Mouse (Mus musculus) forebrain, embryonic 15.5 days (tissue): Measurements from ENCODE around the gene Mars2. TPM values are rescaled to one million over a fixed set of nuclear protein-coding genes. Genes with fewer than 3 reads are reported as not detected.

Experiments used
- ATAC-seq: fragments of 200-750 bp; cut with Nextera tagmentation; replicated peaks from 2 replicates; pipeline ENCODE4 v1.8.0; 2017; ENCODE audit warnings: mild to moderate bottlenecking, moderate TSS enrichment, moderate library complexity
- H3K27ac ChIP-seq: fragments of 300-500 bp; sonication (generic); replicated peaks from 2 replicates; pipeline ENCODE4 v1.5.1; 2015; ENCODE audit warnings: mild to moderate bottlenecking, inconsistent platforms
- H3K27me3 ChIP-seq: fragments of 300-500 bp; sonication (generic); 2 replicates; pipeline ENCODE4 v1.6.1; 2015; ENCODE audit warnings: inconsistent platforms
- H3K36me3 ChIP-seq: fragments of 300-500 bp; sonication (generic); 2 replicates; pipeline ENCODE4 v1.6.1; 2015; ENCODE audit warnings: mild to moderate bottlenecking, inconsistent platforms
- H3K4me1 ChIP-seq: fragments of 300-500 bp; sonication (generic); 2 replicates; pipeline ENCODE4 v1.6.1; 2015; ENCODE audit warnings: inconsistent platforms
- H3K4me2 ChIP-seq: fragments of 300-500 bp; sonication (generic); replicated peaks from 2 replicates; pipeline ENCODE4 v1.6.1; 2015; ENCODE audit warnings: mild to moderate bottlenecking, inconsistent platforms
- H3K4me3 ChIP-seq: fragments of 300-500 bp; sonication (generic); 2 replicates; pipeline ENCODE4 v1.5.1; 2015; ENCODE audit warnings: mild to moderate bottlenecking, inconsistent platforms
- H3K9ac ChIP-seq: fragments of 300-500 bp; sonication (generic); replicated peaks from 2 replicates; pipeline ENCODE4 v1.6.1; 2015; ENCODE audit warnings: mild to moderate bottlenecking, inconsistent platforms
- H3K9me3 ChIP-seq: fragments of 300-500 bp; sonication (generic); 2 replicates; pipeline ENCODE4 v1.6.1; 2016; ENCODE audit warnings: inconsistent platforms
- WGBS: fragments of 180-500 bp; shearing (Covaris S2); methylation state at CpG from one replicate; pipeline ENCODE4 v1.1.7; 2015; ENCODE audit warnings: mixed read lengths; 5-methylcytosine and 5-hydroxymethylcytosine counted together
- polyA plus RNA-seq: library from polyadenylated mRNA; unstranded; fragments of >200 nt; fragmentation: Nextera tagmentation; extraction: Ambion mirVana; gene quantifications from 2 replicates; pipeline ENCODE4 v1.2.1, GENCODE M21; 2015

The Mars2 gene
- polyA plus RNA-seq: 4.3 and 4.4 TPM in 2 replicates

DNA sequence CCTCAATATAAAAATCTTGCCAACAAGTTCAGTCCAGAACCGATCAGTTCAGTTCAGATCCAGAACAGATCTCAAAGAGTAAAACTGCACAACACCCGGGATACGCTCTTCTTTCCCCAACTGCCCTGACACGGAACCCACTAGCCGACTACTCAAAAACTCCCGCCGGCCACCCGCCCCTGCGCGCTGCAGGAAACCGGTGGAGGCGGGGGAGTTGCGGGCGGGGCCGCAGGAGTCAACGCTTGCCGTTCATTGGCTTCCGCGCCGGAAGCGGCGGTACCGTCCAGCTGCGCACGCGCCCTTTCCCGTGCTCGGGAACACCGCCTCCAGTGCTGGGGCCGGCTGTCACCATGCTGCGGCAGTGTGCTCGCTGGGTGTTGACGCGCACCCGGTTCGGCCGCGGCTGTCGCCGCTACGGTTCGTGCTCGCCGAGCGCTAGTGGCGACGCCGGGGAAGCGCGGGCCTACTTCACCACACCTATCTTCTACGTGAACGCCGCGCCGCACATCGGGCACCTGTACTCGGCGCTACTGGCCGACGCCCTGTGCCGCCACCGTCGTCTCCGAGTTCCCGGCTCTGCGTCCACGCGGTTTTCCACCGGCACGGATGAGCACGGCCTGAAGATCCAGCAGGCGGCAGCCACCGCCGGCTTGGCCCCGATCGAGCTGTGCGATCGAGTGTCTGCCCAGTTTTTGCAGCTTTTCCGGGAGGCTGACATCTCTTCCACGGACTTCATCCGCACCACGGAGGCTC is at the start of gene Mars2:
Mars2 (plus strand) TSS at position 288 of the 753 bp plus-strand sequence.
- no peaks in the 10 kb centered on the region for H3K27me3 ChIP-seq
- peaks cover 42% of the 10 kb centered on the region for H3K4me1 ChIP-seq
- peak within 1 kb of the TSS; percentile 92 for H3K4me2 ChIP-seq
- peak within 1 kb of the TSS; percentile 87 for H3K4me3 ChIP-seq
- H3K27ac ChIP-seq: peak within 1 kb of the TSS; percentile 90
- ATAC-seq: peak; percentile 100
- under 1% methylated on average over 82 of the region's 82 CpGs for WGBS
- H3K9ac ChIP-seq: peak within 1 kb of the TSS; percentile 71
- H3K36me3 ChIP-seq: no peaks in the 10 kb centered on the region
- H3K9me3 ChIP-seq: no peaks in the 10 kb centered on the region

DNA sequence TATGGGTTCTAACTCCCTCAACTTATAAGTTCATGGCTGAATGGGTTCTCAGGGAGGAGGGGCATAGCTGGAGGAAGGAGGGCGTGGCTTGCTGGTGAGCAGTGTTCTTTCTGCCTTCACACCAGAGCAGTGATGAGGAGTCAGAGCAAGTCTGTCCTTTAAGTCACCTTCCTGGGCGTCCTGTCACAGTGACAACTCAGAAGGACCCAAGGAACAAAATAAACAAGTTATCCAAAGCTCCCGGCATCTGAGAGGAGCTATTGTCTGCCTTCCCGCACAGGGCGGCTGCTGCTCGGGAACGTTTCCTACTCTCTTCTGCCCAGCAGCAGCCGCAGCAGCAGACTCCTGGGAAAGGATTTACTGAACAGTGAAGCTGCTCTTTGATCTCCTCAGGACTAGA is 45.0 kb upstream of the Mars2 start:
- Histone ChIP-seq H3K9ac (peak overlapping the region; percentile 32; the same call in 1 of the 2 replicates), H3K27ac (peak overlapping the region; percentile 13), H3K27me3 (no peaks in the 10 kb centered on the region), H3K4me1 (peaks cover 23% of the 10 kb centered on the region), H3K4me3 (peak overlapping the region; percentile 32), H3K4me2 (peak overlapping the region; percentile 39), H3K36me3 (no peaks in the 10 kb centered on the region), H3K9me3 (no peaks in the 10 kb centered on the region)
- WGBS: 20% methylated on average over 8 of the region's 8 CpGs
- peak; percentile 57; the same call in 1 of the 2 replicates for ATAC-seq

DNA sequence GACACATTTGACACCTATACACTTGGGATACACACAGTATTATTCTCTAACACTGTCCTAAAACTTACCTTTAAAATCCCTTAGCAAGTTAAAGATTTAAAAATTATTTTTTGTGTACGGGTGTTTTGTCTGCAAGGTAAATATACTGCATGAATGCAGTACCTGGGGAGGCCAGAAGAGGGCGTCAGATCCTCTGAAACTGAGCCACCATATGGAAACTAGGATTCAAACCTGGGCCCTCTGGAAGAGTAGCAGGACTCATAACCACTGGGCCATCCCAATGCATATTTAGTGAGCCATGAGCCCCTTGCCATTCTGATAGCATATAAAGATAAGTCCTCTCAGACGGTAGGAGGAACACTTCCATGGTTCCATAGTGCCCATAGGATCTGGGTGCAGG is 44.2 kb upstream of the Mars2 start:
- H3K9ac ChIP-seq: no peak overlapping the region
- peaks cover 23% of the 10 kb centered on the region for H3K4me1 ChIP-seq
- no peaks in the 10 kb centered on the region for H3K27me3 ChIP-seq
- H3K27ac ChIP-seq: no peak overlapping the region
- H3K4me3 ChIP-seq: no peak overlapping the region
- H3K36me3 ChIP-seq: no peaks in the 10 kb centered on the region
- H3K9me3 ChIP-seq: no peaks in the 10 kb centered on the region
- no peak overlapping the region for H3K4me2 ChIP-seq
- 48% methylated on average over 3 of the region's 3 CpGs for WGBS
- ATAC-seq: no peak

DNA sequence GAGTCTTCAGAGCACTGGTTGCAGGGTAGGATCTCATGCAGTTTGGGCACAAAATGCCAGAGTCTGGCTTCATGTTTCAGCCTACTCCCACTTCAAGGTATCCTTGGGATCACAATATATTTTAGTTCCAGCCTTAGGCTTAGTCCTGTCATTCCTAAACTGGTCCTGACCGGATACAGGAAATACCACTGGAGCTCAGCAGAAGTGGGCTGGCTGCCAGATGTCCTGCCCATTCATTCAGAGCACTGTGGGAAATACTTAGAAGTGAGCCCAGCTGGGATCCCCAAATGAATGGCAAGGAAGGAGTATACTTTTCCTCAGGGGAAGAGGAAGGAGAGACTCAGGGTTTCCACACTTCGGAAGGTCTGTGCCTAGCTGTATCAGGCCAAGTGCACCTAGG is 43.7 kb upstream of the Mars2 start:
- H3K4me3 ChIP-seq: no peak overlapping the region
- H3K27me3 ChIP-seq: no peaks in the 10 kb centered on the region
- peak; percentile 55; the same call in 1 of the 2 replicates for ATAC-seq
- H3K9me3 ChIP-seq: no peaks in the 10 kb centered on the region
- no peak overlapping the region for H3K4me2 ChIP-seq
- WGBS: 27% methylated on average over 2 of the region's 2 CpGs
- peaks cover 23% of the 10 kb centered on the region for H3K4me1 ChIP-seq
- no peaks in the 10 kb centered on the region for H3K36me3 ChIP-seq
- H3K27ac ChIP-seq: no peak overlapping the region
- no peak overlapping the region for H3K9ac ChIP-seq

DNA sequence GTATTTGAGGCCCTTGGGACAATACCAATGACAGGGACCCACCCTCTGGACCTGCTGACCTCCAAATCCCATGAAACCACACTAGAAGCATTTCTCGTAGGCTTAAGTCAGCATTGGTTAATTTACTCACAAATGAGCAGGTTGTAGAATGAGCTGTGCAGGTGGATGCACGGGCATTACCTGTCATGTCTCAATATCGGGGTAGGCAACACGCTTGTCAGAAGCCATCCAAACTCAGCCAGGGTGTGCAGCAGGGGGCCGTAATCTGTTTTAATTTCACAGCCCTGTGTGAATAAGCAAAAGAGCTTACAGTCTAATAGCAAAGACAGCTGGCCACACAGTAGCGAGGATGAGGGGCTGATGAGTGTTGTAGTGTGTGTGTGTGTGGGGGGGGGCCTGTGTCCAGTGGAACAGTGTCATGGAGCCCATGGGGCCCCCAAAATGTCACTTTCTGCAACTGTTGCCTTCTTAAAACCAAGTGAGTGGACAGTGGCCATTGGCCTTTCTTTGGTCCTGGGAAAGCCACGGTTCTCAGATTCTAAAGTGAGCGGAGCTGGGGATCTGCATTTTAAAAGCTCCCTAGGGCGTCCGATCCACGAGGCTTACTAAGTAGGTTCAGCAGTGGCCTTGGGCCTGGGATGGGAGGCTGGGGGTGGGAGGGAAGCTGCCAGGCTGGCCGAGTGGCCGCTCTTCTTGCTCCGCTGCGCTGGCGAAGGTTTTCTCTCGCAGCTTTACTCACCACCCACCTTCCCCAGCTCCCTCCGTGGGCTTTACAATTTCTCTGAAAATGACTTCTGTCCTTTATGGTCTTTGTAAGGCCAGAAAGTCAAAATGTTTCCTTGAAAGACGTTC is 42.7 kb upstream of the Mars2 start:
- H3K4me3 ChIP-seq: no peak overlapping the region
- H3K4me1 ChIP-seq: peaks cover 26% of the 10 kb centered on the region
- H3K9me3 ChIP-seq: no peaks in the 10 kb centered on the region
- no peak overlapping the region; the same call in 1 of the 2 replicates for H3K27ac ChIP-seq
- WGBS: 28% methylated on average over 19 of the region's 19 CpGs
- ATAC-seq: no peak
- no peak overlapping the region for H3K9ac ChIP-seq
- no peak overlapping the region; the same call in 1 of the 2 replicates for H3K4me2 ChIP-seq
- H3K36me3 ChIP-seq: no peaks in the 10 kb centered on the region
- no peaks in the 10 kb centered on the region for H3K27me3 ChIP-seq

DNA sequence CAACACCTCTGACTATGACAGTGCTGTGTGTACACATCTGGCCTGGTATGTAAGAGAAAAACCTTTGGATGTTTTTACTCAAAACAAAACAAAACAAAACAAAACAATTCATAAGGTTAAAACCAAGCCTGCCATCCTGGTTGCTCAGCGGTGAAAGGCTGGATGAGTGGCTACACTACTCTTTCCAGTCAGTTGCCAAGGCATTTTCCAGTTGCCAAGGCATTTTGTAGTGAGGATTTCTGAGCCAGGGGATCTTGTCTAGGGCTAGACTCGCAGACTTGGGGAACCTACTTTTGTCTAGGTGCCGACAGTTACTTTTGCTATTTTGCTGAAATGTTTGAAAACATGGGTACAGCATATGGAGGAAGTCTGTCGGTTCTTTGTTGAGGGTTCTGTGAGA is 42.0 kb upstream of the Mars2 start:
- Histone ChIP-seq H3K4me1 (peaks cover 26% of the 10 kb centered on the region), H3K36me3 (no peaks in the 10 kb centered on the region), H3K4me3 (no peak overlapping the region), H3K27ac (no peak overlapping the region), H3K9ac (no peak overlapping the region), H3K4me2 (no peak overlapping the region), H3K27me3 (no peaks in the 10 kb centered on the region), H3K9me3 (no peaks in the 10 kb centered on the region)
- no peak for ATAC-seq
- 35% methylated on average over 4 of the region's 4 CpGs for WGBS

DNA sequence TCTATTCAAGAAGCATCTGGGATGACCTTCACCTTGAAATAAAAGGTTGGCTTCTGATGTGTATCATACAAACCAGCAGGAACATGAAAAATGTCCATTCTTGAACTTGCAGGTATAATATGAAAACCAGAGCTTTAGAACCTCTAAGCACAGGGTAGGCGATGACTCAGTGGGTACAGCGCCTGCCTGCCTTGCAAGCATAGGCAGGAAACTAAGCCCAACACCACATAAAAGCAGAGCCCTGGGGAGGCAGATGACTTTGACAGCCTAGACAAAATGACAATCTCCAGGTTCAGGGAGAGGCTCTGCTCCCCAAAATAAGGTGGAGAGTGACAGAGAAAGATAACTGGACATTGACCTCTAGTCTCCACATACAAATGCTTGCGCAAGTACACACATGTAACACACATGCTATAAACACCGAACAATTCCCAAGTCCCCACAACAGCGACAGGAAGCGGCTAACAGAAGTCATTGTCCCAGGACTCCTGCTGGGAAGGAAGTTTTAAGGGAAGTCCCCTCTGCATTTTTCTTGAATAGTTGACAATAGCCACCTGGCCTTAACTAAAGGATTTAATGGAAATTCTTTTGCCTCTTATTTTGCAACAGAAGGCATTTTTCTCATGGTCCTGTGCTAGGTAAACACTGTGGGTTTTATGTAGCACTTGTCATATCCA is 40.5 kb upstream of the Mars2 start:
- Histone ChIP-seq H3K36me3 (no peaks in the 10 kb centered on the region), H3K9ac (no peak overlapping the region), H3K4me2 (no peak overlapping the region), H3K4me3 (no peak overlapping the region), H3K27me3 (no peaks in the 10 kb centered on the region), H3K27ac (no peak overlapping the region), H3K4me1 (peaks cover 26% of the 10 kb centered on the region), H3K9me3 (no peaks in the 10 kb centered on the region)
- no peak for ATAC-seq
- 53% methylated on average over 6 of the region's 6 CpGs for WGBS

DNA sequence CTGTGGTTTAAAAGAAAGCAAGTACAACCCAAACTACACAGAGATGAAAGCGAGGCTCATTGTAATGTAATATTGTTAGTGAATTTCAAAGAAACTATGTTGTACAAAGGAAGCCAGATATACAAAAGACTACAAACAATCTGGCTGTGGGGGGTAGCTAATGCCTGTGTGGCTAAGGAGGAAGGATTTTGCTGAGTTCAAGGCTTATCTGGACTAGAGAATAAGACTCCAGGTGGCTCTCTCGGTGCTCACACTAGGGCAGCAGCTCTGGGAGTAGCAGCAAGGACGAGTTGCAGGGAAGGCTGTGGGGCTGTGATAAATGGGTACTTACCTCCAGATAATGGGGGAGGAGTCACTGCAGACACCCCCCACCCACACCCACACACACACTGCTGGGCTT is 38.3 kb upstream of the Mars2 start:
- ATAC-seq: no peak
- no peaks in the 10 kb centered on the region for H3K9me3 ChIP-seq
- H3K9ac ChIP-seq: no peak overlapping the region
- no peak overlapping the region for H3K4me3 ChIP-seq
- no peak overlapping the region for H3K27ac ChIP-seq
- H3K36me3 ChIP-seq: no peaks in the 10 kb centered on the region
- peaks cover 25% of the 10 kb centered on the region for H3K4me1 ChIP-seq
- H3K27me3 ChIP-seq: no peaks in the 10 kb centered on the region
- 8% methylated on average over 3 of the region's 3 CpGs for WGBS
- H3K4me2 ChIP-seq: no peak overlapping the region

DNA sequence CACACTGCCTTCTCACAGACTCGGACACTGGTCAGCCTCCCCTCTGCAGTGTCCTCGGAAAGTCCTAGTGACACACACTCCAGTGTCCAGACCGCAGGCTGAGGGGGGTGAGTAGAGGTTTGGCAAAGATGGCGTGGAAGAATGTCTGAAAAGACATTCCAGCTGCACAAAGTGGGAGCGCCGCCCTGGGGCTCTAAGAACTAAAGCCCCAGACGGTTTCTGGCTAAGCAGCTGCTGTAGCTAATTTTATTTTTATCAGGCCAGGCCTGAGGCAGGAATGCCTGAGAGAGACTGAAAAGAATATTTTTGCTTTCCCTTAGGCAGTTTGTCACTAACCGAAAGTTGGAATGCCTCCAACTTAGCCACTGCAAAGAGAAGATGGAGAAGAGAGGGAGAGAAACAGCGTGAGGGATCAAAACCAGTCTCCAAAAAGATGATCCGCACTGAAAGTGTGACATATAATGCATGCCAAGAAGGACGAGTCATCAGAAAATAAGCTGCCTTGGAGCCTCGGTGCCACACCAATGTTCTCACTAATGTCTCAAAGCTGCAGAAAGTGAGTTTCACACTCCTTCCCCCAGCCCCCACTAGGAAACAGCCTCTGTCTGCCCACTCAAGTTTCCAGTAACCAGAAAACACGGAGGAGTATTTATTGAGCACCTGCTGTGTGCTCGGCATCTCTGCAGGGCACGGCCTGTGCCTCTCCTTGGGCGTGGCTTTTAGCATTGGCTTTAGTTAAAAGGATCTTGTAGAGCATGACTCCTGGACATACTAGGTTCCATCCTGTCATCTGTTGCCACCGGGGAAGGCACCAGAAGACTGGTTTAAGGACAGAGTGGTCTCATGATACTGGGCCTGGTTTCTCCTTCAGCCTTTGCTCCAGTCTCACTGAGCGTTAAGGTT is 34.9 kb upstream of the Mars2 start:
- H3K36me3 ChIP-seq: no peaks in the 10 kb centered on the region
- H3K4me2 ChIP-seq: no peak overlapping the region
- H3K9ac ChIP-seq: no peak overlapping the region
- 55% methylated on average over 18 of the region's 18 CpGs for WGBS
- peak overlapping the region; percentile 63; the same call in 1 of the 2 replicates for H3K27ac ChIP-seq
- ATAC-seq: peak; percentile 33; the same call in 1 of the 2 replicates
- no peaks in the 10 kb centered on the region for H3K27me3 ChIP-seq
- peaks cover 14% of the 10 kb centered on the region for H3K4me1 ChIP-seq
- H3K9me3 ChIP-seq: no peaks in the 10 kb centered on the region
- H3K4me3 ChIP-seq: no peak overlapping the region

DNA sequence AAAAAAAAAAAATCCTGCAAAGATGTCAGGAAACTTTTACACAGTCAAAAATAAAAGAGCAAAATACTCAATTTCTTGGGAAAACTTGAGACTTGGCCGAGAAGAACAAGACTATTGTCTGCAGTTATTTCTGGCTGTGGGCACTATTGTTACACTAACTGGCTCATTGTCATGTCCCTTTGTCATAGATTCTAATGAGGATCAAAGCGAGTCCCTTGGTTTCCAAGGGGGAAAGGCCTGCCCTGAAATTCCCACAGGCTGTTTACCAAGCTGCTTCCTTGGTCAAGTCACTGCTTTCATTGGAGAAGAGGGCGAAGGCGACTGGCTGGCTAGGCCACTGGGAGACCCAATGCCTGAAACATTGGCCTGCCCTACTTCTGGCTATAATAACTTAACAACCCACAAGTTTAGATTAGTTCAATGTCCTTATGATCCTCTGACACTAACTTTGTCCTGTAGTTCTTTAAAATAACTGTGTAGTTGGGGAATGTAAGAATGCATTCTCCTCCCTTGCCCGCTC is 31.1 kb upstream of the Mars2 start:
- Histone ChIP-seq H3K9ac (no peak overlapping the region), H3K4me1 (peaks cover 11% of the 10 kb centered on the region), H3K4me2 (no peak overlapping the region), H3K27me3 (no peaks in the 10 kb centered on the region), H3K4me3 (no peak overlapping the region), H3K9me3 (no peaks in the 10 kb centered on the region), H3K27ac (no peak overlapping the region), H3K36me3 (no peaks in the 10 kb centered on the region)
- no peak for ATAC-seq
- WGBS: 38% methylated on average over 5 of the region's 5 CpGs

DNA sequence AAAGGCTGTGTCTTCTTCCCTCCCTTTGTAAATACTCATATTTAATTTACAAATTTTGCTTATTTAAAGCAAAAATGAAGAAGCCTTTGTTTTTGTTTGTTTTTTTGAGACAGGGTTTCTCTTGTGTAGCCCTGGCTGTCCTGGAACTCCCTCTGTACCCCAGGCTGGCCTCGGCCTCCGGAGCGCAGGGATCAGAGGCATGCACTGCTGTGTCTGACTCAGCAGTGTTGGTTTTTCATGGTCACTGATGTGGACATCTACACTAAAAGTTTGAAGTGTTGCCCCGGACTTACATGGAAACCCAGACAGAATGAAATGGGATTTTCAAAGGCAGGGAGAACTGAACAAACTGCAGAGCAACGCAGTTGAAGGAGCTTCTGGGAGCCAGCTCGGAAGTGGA is 29.4 kb upstream of the Mars2 start:
- H3K4me2 ChIP-seq: no peak overlapping the region
- H3K36me3 ChIP-seq: no peaks in the 10 kb centered on the region
- no peak overlapping the region for H3K9ac ChIP-seq
- no peaks in the 10 kb centered on the region for H3K27me3 ChIP-seq
- H3K4me1 ChIP-seq: peaks cover under 1% of the 10 kb centered on the region; the same call in 1 of the 2 replicates
- no peak overlapping the region for H3K4me3 ChIP-seq
- no peak for ATAC-seq
- no peak overlapping the region for H3K27ac ChIP-seq
- H3K9me3 ChIP-seq: no peaks in the 10 kb centered on the region
- 92% methylated on average over 6 of the region's 6 CpGs for WGBS
